Mouse (Mus musculus) kidney, adult 18-20 months (tissue): ENCODE measurements around the gene Gm21970.

Experiments
- DNase-seq: peaks from one replicate; pipeline ENCODE4 v3.0.0; 2021

Gm21970 gene

DNA sequence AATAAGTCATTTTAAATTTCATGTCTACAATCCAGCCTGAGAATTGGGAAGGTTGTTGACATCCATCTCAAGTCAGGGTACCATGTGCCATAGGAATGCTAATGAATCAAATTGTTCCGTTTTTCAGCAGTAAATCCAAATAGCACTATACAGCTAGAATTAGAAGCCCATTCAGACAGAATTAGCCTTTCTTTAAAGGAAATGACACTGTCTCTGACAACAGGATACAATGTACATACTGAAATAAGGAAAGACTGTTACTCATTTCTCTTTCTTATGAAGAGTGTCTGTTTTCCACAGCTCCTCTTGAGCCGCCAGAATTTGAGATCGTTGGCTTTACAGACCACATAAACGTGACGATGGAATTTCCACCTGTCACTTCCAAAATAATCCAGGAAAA is at the start of gene Gm21970:
Gm21970 (plus strand) TSS at position 301 of the 400 bp plus-strand sequence.
- DNase-seq = no peak

DNA sequence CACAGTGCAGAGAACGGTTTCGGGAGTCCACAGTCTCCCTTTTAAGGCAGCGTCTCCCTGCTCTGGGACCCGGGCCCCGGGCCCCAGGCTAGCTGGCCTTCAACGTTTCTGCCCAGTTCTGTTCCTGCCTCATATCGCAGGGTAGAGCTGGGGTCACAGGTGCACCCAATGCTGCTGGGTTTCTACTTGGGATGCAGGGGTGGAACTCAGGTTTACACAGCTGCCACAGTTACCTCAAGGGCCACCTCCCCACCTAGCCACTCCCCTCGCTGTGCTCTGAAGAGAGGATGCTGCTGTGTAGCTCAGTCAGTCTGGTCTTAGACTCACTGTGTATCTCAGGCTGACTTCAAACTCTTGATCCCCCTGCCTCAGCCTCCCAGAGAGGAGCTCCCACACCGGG is 45.0 kb upstream of the Gm21970 start:
- no peak for DNase-seq

DNA sequence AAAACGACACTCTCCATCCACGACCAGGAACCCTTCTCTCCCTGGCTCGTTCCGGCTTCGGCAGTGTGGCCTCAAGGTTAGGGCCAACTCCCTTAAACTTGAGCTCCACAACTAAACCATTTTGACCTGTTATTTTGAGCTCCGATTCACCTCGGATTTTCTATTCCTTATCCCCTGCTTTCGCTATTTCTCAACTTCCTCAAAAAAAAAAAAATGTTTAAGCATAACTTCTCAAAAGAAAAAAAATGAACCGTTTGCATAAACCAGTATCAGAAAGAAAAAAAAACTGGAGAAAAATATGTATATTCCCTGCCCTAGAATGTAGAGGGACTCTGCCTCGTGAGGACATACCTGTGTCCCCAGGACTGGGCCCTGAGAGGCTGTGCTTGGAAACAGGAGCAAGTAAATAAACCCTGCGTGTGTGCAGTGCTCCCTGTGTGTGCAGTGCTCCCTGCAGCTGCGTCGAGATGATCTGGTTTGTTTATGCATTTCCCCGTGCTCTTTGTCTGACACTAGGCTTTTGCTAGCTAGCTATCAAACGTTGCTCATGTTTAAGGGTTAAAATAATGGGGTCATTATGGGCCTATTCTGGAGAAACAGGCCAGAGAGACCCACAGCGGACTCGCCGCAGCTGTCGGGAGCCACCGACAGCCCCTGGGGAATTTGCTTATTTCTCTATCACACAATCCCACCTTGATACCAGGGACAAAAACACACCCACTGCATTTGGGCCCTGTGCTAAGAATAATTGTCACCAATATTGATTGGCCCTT is 43.8 kb upstream of the Gm21970 start:
- no peak for DNase-seq

DNA sequence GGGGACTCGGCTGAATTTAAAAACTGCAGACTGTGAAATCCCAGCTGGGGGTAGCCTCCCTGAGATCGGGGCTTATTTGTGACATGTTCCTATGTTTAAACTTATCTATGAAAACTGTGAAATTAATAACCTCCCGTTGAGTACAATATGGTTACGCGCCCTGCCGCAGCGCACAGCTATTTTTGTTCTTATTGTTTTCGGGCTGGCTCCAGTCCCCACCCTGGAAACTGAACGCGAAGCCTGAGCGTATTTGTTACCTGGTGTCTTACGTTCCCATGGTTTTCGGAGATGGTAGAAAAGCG is 43.3 kb upstream of the Gm21970 start:
- DNase-seq = no peak

DNA sequence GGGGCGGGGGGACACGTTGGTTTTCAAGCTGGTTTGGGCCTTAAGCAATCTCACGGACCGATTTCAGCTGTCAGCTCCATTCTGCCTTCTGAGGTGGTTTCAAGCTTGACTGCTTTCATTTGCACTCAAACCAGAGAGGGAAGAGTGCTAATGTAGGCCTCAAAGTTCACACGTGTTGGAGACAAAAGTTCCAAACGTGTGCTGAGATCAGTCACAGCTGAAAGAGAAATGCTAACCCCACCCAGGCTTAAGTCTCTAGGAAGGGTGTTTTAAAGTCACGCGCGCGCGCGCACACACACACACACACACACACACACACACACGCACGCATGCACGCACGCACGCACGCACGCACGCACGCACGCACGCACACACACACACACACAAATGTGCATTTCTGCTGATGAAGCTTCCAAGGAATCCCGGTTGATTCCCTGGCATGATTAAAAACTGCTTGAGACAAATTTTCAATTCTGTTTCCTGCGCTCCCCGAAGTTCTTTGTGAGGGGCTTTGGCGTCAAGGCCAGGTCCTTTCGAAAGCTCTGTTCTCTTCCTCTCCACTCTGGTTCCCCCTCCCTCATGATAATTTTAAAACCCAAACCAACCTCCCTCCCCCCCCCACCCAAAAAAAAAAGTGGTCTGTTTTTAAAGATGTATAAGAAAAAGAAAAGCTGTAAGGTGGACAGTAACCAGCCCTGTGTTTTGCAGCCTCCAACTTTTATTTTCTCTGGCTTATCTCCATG is 42.8 kb upstream of the Gm21970 start:
- peak; percentile 18 for DNase-seq

DNA sequence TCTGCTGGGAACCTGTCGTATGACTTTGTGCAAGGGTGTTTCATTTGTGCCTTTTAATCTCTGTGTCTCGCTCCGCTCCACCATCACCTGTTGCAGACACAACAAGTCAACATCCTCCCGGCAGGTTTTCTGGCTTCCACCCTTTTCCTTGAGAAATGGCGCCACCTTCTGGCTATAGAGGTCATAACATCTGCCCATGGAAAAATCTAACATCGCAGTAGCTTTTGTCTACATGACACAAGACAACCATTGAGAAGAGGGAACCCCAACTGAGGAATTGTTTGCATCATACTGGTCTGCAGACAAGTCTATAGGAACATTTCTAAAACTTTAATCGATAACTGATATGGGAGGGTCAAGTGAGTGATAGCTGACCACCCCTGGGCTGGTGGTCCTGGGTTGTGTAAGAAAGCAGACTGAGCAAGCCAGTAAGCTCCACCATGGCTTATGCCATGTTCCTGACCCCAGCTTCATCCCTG is 39.4 kb upstream of the Gm21970 start:
- peak; percentile 74 for DNase-seq

DNA sequence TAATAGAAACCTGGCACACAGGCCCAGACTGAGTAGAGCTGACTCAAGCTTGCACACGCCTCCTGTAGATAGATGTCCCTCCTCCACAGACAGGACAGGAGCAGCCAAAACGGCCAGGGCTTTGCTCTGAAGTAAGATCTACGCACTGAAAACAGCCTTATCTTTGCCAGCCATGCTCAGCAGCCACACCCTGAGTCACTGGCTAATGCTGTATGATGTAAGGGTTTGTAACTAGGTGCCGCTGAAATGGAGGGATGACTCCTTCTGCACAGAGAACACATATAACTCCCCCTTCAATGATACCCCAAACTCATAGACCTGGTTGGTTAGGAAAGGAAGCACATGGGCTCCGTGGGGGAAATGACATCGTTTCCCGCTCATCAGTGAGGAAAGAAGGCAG is 38.8 kb upstream of the Gm21970 start:
- no peak for DNase-seq

DNA sequence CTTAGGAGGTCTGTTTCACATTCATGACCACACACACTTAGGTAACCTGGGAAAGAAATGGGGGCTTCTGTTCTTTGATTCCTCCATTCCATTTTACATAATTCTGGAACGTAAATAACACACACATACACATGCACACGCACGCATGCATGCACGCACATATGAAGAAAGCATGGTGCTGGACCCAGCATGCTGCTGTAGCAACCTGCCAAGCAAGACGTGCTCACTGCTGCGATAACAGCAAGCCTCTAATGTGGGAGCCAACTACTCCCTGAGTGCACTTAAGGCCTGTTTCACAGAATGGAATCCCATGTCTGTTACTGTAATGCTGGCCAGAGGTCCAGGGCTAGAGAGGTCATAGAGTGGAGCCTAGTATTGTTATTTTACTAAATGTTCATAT is 38.3 kb upstream of the Gm21970 start:
- no peak for DNase-seq

DNA sequence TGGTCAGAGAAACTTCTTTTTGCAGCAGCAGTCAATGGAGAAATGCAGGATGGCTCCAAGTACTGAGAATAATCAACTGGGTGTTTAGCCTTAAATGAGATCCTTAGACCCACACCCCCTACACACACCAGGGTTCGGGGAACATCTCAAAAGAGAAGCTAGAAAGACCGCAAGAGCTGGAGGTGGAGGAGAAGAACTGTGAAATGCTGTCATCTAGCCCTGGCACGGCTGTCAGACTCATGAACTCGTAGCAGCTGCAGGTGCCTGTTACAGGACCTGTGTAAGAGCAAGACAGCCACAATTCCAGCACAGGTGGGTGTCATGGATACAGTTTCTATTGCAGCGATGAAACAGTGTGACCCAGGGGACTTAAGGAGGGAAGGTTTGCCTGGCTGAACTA is 37.9 kb upstream of the Gm21970 start:
- DNase-seq = no peak

DNA sequence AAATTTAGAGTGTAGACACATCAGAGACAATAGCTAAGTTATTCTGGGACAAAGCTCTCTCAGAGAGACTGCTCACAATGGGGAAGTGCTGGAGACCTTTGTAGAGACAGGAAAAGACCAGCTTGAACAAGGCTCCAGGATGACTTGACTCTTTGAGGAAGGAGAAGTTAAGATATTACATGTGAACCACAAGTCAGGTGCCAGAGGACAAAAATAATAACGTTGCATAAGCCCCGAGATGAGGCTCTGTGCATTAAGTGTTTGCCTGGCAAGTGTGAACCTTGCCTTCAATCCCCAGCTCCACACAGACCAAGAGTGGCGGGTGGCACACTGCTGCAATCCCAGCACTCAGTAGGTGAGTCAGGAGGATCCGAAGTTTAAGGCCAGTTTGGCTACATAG is 36.9 kb upstream of the Gm21970 start:
- DNase-seq = no peak

DNA sequence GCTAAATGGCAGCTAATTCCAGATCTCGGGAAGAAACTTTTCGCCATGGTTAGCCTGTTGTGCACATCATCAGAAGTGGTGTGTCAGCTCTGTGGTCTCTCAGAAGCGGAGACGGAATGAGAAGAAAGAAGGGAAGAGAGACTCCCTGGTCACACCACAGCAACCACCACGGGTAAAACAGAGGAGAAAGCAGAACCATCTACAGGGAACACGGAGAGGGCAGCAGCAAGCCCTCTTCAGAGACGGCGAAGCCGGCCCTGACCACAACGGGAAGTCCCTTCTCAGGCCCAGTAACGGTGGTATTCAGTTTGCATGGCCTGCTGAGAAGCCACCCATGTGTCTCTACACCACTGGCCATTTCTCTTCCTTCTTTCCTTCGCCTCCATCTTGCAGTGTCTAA is 36.4 kb upstream of the Gm21970 start:
- DNase-seq = no peak

DNA sequence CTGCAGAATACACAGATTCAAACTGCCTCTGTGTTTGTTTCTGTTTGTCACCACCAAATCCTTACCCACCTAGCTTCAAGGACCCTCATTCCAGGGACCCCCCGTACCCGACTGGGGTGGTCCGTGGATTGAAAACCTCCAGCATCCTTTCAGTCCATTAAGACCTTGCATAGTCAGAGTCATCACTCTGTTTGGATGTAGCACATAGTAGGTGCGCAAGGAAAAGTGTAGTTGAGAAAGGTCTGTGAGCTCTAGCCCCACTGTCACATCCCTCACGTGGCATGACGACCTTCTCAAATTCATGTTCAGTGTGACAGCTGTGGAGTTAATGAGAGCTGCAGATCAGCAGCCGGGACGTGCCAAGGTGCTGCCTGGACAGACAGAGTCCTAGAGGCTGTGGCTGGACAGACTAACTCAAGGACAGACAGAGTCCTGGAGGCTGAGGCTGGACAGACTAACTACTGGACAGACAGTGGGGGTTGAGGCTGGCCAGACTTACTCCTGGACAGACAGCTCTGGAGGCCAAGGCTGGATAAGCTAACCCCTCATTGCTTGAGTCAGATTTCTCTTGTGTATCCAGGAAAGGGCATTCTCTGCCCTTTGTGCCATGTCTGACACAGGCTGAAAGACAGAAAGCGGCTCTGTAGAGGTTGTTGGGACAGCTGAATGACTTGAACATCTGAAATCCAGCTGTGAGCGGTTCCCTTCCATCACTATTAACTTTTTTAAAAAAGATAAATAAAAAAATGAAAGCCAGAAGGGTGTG is 34.6 kb upstream of the Gm21970 start:
- no peak for DNase-seq

DNA sequence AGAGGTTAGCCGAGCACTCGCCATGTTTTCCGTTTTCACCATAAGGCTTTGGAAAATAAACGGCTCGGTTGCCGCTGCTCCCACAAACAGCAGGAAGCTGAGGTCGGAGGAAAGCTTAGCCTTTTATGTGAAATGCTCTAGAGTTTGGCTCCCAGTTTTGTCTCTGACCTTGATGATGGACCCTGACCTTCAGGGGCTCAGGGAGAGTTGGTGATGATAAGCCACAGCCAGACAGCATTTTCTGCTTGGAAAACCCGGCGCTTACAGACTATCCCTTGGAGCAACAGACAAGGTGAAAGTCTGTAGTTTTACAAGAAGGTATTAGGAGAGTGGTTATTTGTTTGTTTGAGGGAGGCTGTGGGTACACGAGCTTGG is 34.0 kb upstream of the Gm21970 start:
- no peak for DNase-seq

DNA sequence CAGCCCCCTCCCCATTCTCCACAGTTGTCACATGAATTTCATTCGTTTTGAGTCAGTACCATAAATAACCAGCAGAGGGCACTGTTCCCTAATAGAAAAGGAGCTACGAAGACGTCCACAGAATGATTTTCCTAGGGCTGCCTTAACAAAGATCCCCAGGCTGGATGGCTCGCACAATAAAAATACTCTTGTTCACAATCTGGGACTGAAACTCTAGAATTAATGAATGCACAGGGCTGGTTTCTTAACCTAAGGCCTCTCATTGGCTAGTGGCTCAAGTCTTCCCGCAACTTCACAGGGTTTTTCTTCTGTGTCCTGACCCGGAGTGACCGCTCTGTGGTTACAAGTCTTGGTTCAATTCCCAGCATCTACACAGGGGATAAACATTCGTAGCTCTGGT is 33.0 kb upstream of the Gm21970 start:
- peak; percentile 52 for DNase-seq

DNA sequence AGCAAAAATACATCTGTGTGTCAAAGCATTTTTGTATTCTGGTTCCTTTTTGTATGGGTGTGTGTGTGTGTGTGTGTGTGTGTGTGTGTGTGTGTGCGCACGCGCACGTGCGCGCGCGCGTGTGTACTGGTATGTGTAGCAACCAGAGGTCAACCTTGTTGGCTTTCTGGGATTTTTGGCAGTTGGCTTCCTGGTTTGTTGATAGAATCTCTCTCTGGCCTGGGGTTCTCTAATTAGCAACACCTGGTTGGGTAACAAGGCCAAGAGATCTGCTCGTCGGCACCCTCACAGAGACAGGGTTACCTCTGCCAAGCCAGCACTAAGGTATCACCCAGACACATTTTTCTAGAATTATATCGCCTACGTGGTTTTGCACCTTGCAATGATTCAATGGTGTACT is 32.0 kb upstream of the Gm21970 start:
- DNase-seq = no peak

DNA sequence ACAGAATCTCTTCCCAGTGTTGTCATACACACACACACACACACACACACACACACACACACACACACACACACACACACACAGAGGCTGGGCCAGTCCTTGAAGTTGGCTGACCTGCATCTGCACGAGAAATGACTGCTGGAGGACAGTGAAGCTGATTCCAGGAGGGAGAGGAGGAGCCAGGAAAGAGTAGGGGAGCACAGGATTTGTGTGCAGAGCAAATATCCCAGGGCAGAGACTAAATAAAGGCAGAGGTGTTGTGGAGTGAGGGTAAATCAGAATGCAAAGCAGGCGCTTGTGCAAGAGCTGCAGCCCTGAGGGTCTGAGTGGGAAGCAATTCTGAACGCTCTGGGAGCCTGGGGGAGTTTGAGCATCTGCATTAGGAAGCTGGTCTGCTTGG is 31.4 kb upstream of the Gm21970 start:
- DNase-seq = no peak

DNA sequence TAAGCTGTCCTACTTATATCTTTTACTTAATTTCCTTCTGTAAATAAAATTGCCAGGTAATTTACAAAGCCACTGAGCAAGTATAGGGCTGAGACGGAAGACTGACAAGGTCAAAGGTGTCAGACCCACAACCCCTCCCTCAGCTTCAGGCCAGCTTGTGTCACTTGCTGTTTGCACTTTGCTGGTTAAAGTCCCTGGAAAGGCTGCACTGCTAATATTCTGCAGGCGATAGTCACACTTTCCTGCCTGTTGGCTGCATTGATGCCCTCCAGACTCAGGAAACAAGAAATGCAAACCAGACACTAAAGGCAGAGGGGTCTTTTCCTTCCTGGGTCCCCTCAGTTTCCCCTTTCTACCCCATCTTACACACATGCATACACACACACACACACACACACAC is 29.5 kb upstream of the Gm21970 start:
- no peak for DNase-seq

DNA sequence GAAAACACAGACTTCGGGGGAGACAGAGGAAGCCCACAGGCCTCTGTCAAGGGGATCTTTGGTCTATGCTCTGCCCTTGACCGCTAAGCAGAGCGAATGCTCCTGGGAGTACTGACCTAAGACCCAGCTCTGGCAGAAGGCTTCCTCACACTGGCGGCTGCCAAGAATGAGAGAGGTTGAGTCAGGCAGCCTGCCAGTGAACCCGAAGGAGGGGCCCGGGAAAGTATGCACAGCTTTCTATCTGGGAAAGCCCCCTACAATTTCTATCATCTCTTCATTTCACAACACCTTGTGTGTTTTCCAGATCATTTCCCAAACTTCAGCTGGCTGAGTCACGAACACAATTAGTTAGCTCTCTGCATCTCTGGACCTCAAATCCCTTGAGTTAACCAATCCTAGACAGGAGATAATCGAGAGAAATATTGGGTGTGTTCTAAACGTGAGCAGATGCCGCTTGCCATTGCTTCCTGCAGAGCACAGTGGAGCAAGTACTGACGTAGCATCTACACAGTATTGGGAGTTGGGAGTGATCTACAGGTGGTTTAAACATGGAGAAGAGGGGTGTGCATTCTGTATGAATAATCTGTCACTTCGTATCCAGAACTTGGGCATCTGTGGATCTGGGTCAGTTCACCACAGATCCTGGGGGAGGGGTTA is 28.8 kb upstream of the Gm21970 start:
- peak; percentile 74 for DNase-seq

DNA sequence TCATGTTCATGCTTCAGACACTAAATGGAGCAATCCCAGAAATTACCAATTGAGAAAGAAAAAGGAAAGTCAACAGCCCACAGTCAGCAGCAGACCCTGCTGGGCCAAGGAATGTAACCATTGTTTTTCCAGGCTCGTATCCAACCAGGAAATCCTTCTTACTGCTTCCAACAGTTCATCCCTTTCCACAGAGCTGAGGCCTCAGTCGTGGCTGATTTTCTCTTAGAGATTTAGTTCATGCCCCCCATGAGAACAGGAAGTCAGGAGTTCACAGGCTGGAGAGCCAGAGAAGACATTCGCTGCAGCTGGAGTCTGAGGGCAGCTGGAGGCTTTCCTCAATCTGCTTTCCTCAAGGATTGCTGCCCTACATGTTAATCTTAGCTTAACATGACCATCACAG is 28.0 kb upstream of the Gm21970 start:
- no peak for DNase-seq

DNA sequence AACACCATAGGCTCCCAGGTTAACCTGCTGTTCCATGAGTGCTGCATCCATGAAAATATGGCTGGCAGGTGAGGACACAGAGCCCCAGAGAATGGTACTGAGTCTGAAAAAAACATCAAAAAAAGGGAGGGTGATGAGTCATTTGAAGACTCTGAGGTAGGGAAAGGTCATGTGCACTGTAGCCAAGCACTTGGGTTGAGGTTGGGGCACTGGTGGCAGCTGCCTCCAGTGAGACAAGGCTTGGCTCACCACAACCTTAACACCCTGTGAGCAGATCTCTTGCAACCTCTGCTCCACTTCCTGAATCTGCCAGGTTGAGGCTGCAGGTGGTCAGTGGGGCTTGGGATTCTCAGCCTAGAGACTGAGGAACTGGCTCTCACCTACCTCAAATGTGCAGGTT is 25.0 kb upstream of the Gm21970 start:
- no peak for DNase-seq

DNA sequence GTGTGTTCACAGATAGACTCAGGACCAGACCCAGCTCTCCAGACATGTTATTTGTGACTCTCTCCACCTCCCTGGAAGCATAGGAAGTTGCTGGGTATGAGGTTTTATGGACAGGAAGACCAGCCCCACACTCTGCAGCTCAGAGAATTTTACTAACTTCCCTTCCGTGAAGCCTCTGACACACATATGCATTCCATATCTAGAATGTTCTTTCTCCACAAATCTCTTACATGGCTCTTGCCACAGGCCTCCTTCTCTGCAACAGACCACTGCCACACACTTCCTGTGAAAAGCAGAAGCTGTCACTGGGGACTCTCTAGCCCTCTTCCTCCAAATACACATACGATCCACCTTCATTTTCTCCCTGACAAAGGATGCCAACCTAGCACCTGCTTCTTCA is 24.5 kb upstream of the Gm21970 start:
- DNase-seq = no peak

DNA sequence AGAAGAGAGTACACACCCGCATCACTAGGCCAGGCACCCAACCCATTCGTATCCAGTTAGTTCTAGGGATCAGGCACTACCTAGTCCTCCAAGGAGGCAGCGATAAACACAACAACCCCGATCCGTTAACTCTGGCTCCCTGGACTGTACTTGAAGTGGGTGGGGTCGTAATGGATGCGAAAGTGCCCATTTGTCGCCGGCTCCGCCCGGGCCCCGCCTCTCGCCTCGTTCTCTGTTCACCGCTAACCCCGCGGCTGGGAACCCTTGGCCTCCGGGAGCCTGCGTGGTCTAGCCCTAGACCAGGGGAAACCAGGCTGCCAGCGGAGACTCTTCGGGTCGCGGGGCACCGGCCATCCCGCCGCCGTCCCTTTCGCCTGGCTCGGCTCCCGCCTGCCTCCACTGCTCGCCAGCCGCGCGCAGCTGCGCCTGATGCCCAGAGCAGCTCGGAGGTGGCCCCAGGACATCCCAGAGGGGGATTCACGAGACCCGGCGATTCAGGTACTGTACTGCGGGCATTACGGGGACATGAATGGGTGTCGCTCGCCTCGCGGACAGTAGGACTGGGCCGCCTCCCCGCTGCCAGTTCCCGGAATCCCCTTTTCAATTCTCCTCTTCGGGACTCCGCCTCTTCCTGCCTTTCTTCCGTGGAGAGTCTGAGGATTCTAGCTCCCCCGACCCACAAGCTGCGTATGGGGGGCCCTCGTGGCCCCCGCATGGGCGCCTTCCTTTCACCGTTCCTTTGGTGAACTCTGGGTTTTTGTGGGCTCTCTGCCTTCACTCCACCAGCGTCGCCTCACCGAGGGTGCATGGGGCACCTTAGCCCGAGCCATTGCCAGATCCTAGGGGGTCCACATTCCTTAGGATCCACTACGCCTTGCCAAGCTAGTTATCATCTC is 18.7 kb upstream of the Gm21970 start, which contains the start of gene Ifnar2:
Ifnar2 (plus strand) TSS at position 207 of the 896 bp plus-strand sequence.
- DNase-seq = peak; percentile 88
